Mouse (Mus musculus): Measurements from ENCODE around the gene Itgb1bp1. TPM values are rescaled to one million over a fixed set of nuclear protein-coding genes. Genes with fewer than 3 reads are reported as not detected.
A peak's percentile ranks its signal among the peaks of the same experiment; 100 is the strongest.

The Itgb1bp1 gene
- 10 to 100 TPM; 44.6 to 44.9 TPM for total RNA-seq (2021)

DNA sequence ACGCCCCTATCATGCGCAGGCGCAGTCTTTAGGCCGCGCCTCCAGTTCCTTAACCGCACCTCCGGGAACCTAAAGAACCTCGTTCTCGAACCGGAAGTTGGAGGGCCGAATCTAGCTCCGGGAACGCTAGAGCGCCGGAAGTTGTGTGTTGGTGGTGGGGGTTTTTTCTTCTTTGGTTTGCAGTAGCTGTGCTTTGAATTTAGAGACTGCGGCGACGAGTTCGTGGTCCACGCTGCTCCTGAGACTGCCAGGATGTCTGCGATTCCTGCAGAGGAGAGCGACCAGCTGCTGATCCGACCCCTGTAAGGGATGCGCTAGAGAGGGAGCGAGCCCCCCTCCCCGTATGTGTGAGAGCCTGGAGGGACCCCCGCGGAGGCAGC lies at the start of gene Itgb1bp1:
Gene Itgb1bp1, minus strand, starts transcription at position 42 of the 380 bp plus-strand sequence.
- intact Hi-C loops (cut with DNase I), result loop anchor here (2.0 kb wide), 2 partner anchors 31 to 131 kb away; partner anchors contain the start of genes Iah1 and Ywhaq
- peak in 1 of 2 experiments; percentile 99 for DNase-seq

- intact Hi-C loops (cut with DNase I), result no loop called here
- DNase-seq, result no peak
These were observed 49.8 kb upstream of the Itgb1bp1 start for GRCm38 (mm10) chr12:21335869-21336268.

- no peak for DNase-seq
- intact Hi-C loops (cut with DNase I), result no loop called here
These were observed 47.7 kb upstream of the Itgb1bp1 start for GRCm38 (mm10) chr12:21333766-21334165.

DNA sequence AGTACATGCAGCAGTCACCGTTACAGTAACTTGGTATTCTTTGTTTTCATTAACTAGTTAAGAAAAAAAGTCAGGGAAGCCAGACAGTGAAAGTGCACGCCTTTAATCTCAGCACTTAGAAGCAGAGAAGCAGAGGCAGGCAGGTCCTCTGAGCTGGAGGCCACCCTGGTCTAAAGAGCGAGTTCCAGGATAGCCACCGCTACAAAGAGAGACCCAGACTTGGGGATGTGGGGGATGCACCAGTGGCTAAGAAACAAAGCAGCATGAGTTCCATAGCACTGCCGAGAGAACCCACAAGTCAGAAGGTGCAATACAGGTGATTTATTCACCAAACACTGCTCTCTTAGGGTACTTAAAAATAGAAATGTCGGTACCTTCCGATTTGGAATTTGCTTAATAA lies 46.9 kb upstream of the Itgb1bp1 start:
- intact Hi-C loops (cut with DNase I), result no loop called here

DNA sequence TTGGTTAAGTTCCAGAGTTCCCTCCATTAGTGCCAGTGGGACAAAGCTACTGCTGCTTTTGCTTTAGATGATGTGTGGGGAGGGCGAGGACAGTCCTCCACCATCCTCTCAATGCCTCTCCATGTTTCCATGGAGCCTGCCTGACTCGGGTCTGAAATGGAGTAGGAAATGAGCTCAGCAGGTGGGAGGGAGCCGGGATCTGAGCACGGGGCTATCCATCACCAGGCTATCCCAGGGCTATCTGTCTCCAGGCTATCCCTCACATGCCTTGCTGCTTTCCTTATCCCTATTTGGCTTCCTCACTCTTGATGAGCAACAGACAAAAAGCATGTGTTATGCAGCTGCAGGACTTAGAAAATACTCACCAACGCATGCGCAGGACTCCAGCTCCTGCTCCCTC lies 45.6 kb upstream of the Itgb1bp1 start:
- DNase-seq, result no peak
- intact Hi-C loops (cut with DNase I), result no loop called here

More for the DNA sequence above, 46.9 kb upstream of the Itgb1bp1 start:
- no peak for DNase-seq

- intact Hi-C loops (cut with DNase I), result no loop called here
- DNase-seq, result peak in 1 of 2 experiments; percentile 23
These were observed 45.0 kb upstream of the Itgb1bp1 start for GRCm38 (mm10) chr12:21330961-21331576.

GRCm38 (mm10) chr12:21329661-21330400 lies 43.7 kb upstream of the Itgb1bp1 start:
- intact Hi-C loops (cut with DNase I), result no loop called here
- no peak for DNase-seq

GRCm38 (mm10) chr12:21326325-21326724 lies 40.2 kb upstream of the Itgb1bp1 start:
- intact Hi-C loops (cut with DNase I), result no loop called here
- DNase-seq, result no peak

GRCm38 (mm10) chr12:21325266-21325665 lies 39.2 kb upstream of the Itgb1bp1 start:
- DNase-seq, result no peak
- intact Hi-C loops (cut with DNase I), result no loop called here

GRCm38 (mm10) chr12:21324101-21324500 lies 38.0 kb upstream of the Itgb1bp1 start:
- DNase-seq, result no peak
- intact Hi-C loops (cut with DNase I), result no loop called here

DNA sequence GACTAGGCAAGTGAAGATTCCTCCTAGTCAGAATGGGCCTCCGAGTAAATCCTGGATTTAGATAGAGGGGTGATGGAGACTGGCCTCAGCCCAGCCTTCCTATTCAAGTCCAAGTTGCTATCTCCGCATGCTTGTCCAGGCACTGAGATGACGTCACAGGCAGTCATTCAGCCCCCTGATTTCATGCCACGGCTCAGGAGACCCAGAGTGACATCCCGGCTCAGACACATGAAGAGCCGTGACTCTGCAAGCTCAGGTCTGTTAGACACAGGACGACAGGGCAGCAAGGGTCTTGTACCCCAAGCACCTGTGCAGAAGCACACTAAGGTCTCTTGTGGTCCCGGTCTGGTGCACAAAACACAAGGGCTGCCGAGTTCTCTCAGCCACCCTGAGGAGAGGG lies 36.8 kb upstream of the Itgb1bp1 start:
- DNase-seq, result no peak
- intact Hi-C loops (cut with DNase I), result no loop called here

- intact Hi-C loops (cut with DNase I), result no loop called here
- DNase-seq, result no peak
These were observed 36.2 kb upstream of the Itgb1bp1 start for GRCm38 (mm10) chr12:21322296-21322695.

- intact Hi-C loops (cut with DNase I), result no loop called here
- DNase-seq, result no peak
These were observed 35.1 kb upstream of the Itgb1bp1 start for GRCm38 (mm10) chr12:21321170-21321569.

- intact Hi-C loops (cut with DNase I), result no loop called here
- no peak for DNase-seq
These were observed 34.2 kb upstream of the Itgb1bp1 start for GRCm38 (mm10) chr12:21320317-21320716.

- intact Hi-C loops (cut with DNase I), result loop anchor here (5.0 to 10.0 kb wide), 3 partner anchors 54 to 394 kb away; partner anchors contain the start of gene Adam17
- peak; percentile 60 to 68 for DNase-seq
These were observed 32.2 kb upstream of the Itgb1bp1 start for GRCm38 (mm10) chr12:21318143-21318895.

- intact Hi-C loops (cut with DNase I), result loop anchor here (2.0 to 10.0 kb wide), 4 partner anchors 30 to 392 kb away; partner anchors contain the start of genes Adam17 and Itgb1bp1
These were observed 30.8 kb upstream of the Itgb1bp1 start for GRCm38 (mm10) chr12:21316869-21317265.

DNA sequence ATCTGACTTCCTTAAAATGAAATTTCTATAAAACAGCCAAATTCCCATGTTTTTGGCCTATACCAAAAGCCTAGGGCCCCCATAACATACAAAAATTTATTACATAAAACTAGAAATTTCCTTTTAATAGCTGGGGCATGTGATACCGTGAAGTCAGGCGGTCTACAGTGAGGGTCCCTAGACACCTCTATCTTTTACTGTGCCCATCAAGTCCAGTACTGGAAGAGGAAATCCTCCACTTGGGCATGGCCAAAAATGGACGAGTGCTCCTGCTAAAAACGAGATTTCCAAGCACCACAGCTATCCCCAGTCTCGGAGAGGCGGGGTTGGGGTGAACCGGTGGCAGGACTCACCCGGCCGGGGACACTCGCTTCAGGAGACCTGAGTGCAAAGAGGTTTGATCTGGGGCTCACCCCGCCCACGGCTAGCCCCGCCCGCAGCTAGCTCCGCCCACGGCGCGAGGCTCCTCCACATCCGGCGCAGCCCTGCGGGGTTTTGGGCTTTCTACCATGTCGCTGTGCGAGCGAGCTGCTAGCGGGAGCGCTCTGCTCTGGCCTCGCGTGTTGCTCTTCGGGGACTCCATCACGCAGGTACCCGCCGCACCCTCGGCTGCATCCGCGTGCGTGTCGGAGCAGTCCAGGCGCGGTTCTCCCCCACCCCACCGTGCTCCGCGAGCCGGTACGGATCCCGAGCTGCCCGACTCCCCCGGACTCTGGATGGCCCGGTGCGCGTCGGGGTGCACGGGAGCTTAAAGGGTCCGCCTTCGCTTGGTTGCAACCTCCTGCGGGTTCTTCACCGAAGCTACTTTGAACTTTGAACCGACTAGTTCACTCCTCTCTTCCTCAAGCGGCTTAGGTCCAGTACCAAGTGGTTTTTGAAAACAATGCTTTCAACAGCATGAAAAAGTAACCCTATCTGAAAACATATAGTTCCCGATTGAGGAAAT lies 30.1 kb upstream of the Itgb1bp1 start, which contains the start of gene Iah1:
Gene Iah1, plus strand, starts transcription at position 467 of the 946 bp plus-strand sequence.
- DNase-seq, result peak; percentile 87
- intact Hi-C loops (cut with DNase I), result loop anchor here (2.0 to 10.0 kb wide), 4 partner anchors 29 to 391 kb away; partner anchors contain the start of genes Adam17 and Itgb1bp1

More at GRCm38 (mm10) chr12:21316869-21317265, 30.8 kb upstream of the Itgb1bp1 start:
- peak; percentile 64 to 68 for DNase-seq

- no peak for DNase-seq
- intact Hi-C loops (cut with DNase I), result loop anchor here (10.0 kb wide), 2 partner anchors 303 to 387 kb away; no protein-coding TSS in a partner anchor
These were observed 26.1 kb upstream of the Itgb1bp1 start for GRCm38 (mm10) chr12:21312201-21312600.

DNA sequence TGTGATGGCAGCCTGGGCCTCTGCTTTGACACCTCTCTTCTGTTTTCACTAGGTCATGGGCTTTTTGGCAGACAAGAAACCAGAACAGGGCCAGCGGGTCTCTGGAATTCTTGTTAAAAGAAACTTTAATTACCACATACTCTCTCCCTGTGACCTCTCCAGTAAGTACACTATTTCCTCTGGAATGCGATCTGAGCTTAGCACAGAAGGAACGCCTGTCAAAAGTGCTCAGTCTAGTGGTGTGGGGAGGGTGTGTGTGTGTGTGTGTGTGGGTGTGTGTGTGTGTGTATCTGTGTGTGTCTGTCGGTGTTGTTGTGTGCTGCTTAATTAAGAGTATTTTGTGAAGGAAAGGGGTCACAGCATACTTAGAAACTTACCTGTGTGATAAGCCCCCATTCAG lies 20.6 kb upstream of the Itgb1bp1 start:
- intact Hi-C loops (cut with DNase I), result no loop called here
- DNase-seq, result no peak

- no peak for DNase-seq
- intact Hi-C loops (cut with DNase I), result no loop called here
These were observed 19.7 kb upstream of the Itgb1bp1 start for GRCm38 (mm10) chr12:21305741-21306140.

All from heart, postnatal 36 days (tissue).